Mouse (Mus musculus): ENCODE data around the gene Mrps22. TPM values are rescaled to one million over a fixed set of nuclear protein-coding genes. Genes with fewer than 3 reads are reported as not detected.

Mrps22 gene
- polyA plus RNA-seq (2015; fragmentation: Illumina TruSeq; extraction: RNeasy Lipid Tissue Mini Kit (QIAGEN cat#74804); ENCODE audit: insufficient read depth, low replicate concordance): 24.7 TPM

GRCm38 (mm10) chr9:98601156-98601836 lies at the start of gene Mrps22:
TSS of gene Mrps22 (minus strand) at chr9:98601660.

GRCm38 (mm10) chr9:98563137-98564126 lies 38.0 kb downstream of the Mrps22 start, which contains the start of gene Copb2:
TSS of gene Copb2 (plus strand) at chr9:98563721.

Other genes starting within 250 kb of the Mrps22 start
- 1.5 TPM for gene Rbp1, start 178.7 kb downstream of the Mrps22 start, polyA plus RNA-seq (2015; fragmentation: Illumina TruSeq; extraction: RNeasy Lipid Tissue Mini Kit (QIAGEN cat#74804); ENCODE audit: insufficient read depth, low replicate concordance)
- gene Rbp2, start 115.5 kb downstream of the Mrps22 start, polyA plus RNA-seq (2015; fragmentation: Illumina TruSeq; extraction: RNeasy Lipid Tissue Mini Kit (QIAGEN cat#74804); ENCODE audit: insufficient read depth, low replicate concordance): not detected
- 131 TPM for gene Copb2, start 37.9 kb downstream of the Mrps22 start, polyA plus RNA-seq (2015; fragmentation: Illumina TruSeq; extraction: RNeasy Lipid Tissue Mini Kit (QIAGEN cat#74804); ENCODE audit: insufficient read depth, low replicate concordance)
- gene Prr23a1, start 240.8 kb upstream of the Mrps22 start, polyA plus RNA-seq (2015; fragmentation: Illumina TruSeq; extraction: RNeasy Lipid Tissue Mini Kit (QIAGEN cat#74804); ENCODE audit: insufficient read depth, low replicate concordance): not detected

All from spleen, adult 10 weeks (tissue).